Mouse (Mus musculus) intestine, postnatal 0 days (tissue): ENCODE measurements around the gene Apeh. TPM values are rescaled to one million over a fixed set of nuclear protein-coding genes. Genes with fewer than 3 reads are reported as not detected.

Source experiments
- ATAC-seq: fragments of 200-750 bp; cut with Nextera tagmentation; 2 replicates; pipeline ENCODE4 v1.8.0; 2017; ENCODE audit warnings: mild to moderate bottlenecking, moderate TSS enrichment, moderate library complexity
- H3K27ac ChIP-seq: fragments of 300-500 bp; sonication (generic); 2 replicates; pipeline ENCODE4 v1.5.1; 2014; ENCODE audit warnings: mild to moderate bottlenecking, low read depth, low read length, moderate library complexity
- H3K27me3 ChIP-seq: fragments of 300-500 bp; sonication (generic); replicated peaks from 2 replicates; pipeline ENCODE4 v1.6.1; 2014; ENCODE audit warnings: low read length, mixed read lengths; ENCODE audit not compliant: control insufficient read depth, insufficient read depth
- H3K36me3 ChIP-seq: fragments of 300-500 bp; sonication (generic); 2 replicates; pipeline ENCODE4 v1.6.1; 2014; ENCODE audit warnings: mild to moderate bottlenecking, moderate library complexity; ENCODE audit not compliant: control insufficient read depth, insufficient read depth
- H3K4me1 ChIP-seq: fragments of 300-500 bp; sonication (generic); replicated peaks from 2 replicates; pipeline ENCODE4 v1.6.1; 2014; ENCODE audit warnings: antibody characterized with exemption, low read length, mixed read lengths; ENCODE audit not compliant: control insufficient read depth, insufficient read depth
- H3K4me2 ChIP-seq: fragments of 300-500 bp; sonication (generic); replicated peaks from 2 replicates; pipeline ENCODE4 v1.6.1; 2014; ENCODE audit warnings: low read depth, mild to moderate bottlenecking, moderate library complexity
- H3K4me3 ChIP-seq: fragments of 300-500 bp; sonication (generic); 2 replicates; pipeline ENCODE4 v1.5.1; 2014; ENCODE audit warnings: low read depth, low read length
- H3K9ac ChIP-seq: fragments of 300-500 bp; sonication (generic); 2 replicates; pipeline ENCODE4 v1.6.1; 2014; ENCODE audit warnings: mild to moderate bottlenecking, low read depth, low read length
- H3K9me3 ChIP-seq: fragments of 300-500 bp; sonication (generic); 2 replicates; pipeline ENCODE4 v1.6.1; 2016; ENCODE audit warnings: mixed run types; ENCODE audit not compliant: control insufficient read depth
- CTCF ChIP-seq: sonication (generic); IDR thresholded peaks from 2 replicates; pipeline ENCODE4 v1.5.1; 2016; ENCODE audit warnings: low read depth, mild to moderate bottlenecking, control low read depth, antibody characterized with exemption, moderate library complexity
- WGBS: fragments of 180-500 bp; shearing (Covaris S2); extraction: QIAGEN DNeasy Blood & Tissue Kit; methylation state at CpG from one replicate; pipeline ENCODE4 v1.1.7; 2014; 5-methylcytosine and 5-hydroxymethylcytosine counted together
- microRNA-seq: library from miRNA; unstranded; fragments of <30 nt; microRNA quantifications from one replicate; pipeline ENCODE4, GENCODE M21; 2016
- polyA plus RNA-seq: library from polyadenylated mRNA; unstranded; fragments of >200 nt; fragmentation: Nextera tagmentation; extraction: Ambion mirVana; gene quantifications from 2 replicates; pipeline ENCODE4 v1.2.1, GENCODE M21; 2015

Apeh gene
- polyA plus RNA-seq, 1 experiment from 2014 or later: 82.6 TPM

- Histone ChIP-seq H3K27me3 (no peaks in the 10 kb centered on the region), H3K36me3 (peaks cover 52% of the 10 kb centered on the region), H3K27ac (no peak overlapping the region), H3K9me3 (no peaks in the 10 kb centered on the region), H3K4me3 (no peak overlapping the region), H3K4me2 (no peak overlapping the region), H3K4me1 (peaks cover 15% of the 10 kb centered on the region; the same call in 1 of the 2 replicates), H3K9ac (0 out of 2 replicates have a peak overlapping the region, but pooled peaks have one; percentile 3)
- no peak for ATAC-seq
- TF ChIP-seq CTCF: no peak
- WGBS: 85% methylated on average over 4 of the region's 4 CpGs
Observed at GRCm38 (mm10) chr9:108046582-108046981, 47.8 kb downstream of the Apeh start.

GRCm38 (mm10) chr9:108044751-108045492, 49.5 kb downstream of the Apeh start:
- no peak overlapping the region for H3K9ac ChIP-seq
- H3K4me2 ChIP-seq: no peak overlapping the region

More at GRCm38 (mm10) chr9:108044751-108045492, 49.5 kb downstream of the Apeh start:
- H3K27me3 ChIP-seq: no peaks in the 10 kb centered on the region
- H3K4me1 ChIP-seq: peaks cover 10% of the 10 kb centered on the region; the same call in 1 of the 2 replicates
- no peak for ATAC-seq
- peaks cover 54% of the 10 kb centered on the region for H3K36me3 ChIP-seq
- H3K4me3 ChIP-seq: no peak overlapping the region
- no peak overlapping the region for H3K27ac ChIP-seq
- 93% methylated on average over 8 of the region's 8 CpGs for WGBS
- TF ChIP-seq CTCF: peak; percentile 48
- no peaks in the 10 kb centered on the region for H3K9me3 ChIP-seq

Small RNAs within 50 kb of the gene (microRNA-seq; reads per million reads assigned to microRNA genes)
- gene Gm47303: not detected
- not detected for gene Mir7088

Other genes starting within 250 kb of the Apeh start
- gene Rbm6, start 221.4 kb downstream of the Apeh start, polyA plus RNA-seq: 21.1 and 26.2 TPM in 2 replicates
- gene Mon1a, start 206.5 kb downstream of the Apeh start, polyA plus RNA-seq: 31.6 and 34.7 TPM in 2 replicates
- 7.1 and 8.8 TPM in 2 replicates for gene Mst1r, start 187.7 kb downstream of the Apeh start, polyA plus RNA-seq
- not detected in 2 replicates for gene Actl11, start 166.1 kb downstream of the Apeh start, polyA plus RNA-seq
- 0.37 and 0.42 TPM in 2 replicates for gene Camkv, start 158.9 kb downstream of the Apeh start, polyA plus RNA-seq
- 3.2 and 3.7 TPM in 2 replicates for gene Traip, start 144.5 kb downstream of the Apeh start, polyA plus RNA-seq
- gene Uba7, start 119.1 kb downstream of the Apeh start, polyA plus RNA-seq: 43.8 and 50.6 TPM in 2 replicates
- 0.39 and 0.88 TPM in 2 replicates for gene Gm20661, start 111.5 kb downstream of the Apeh start, polyA plus RNA-seq
- 17.3 and 19.4 TPM in 2 replicates for gene Inka1, start 108.7 kb downstream of the Apeh start, polyA plus RNA-seq
- 1.6 and 2.0 TPM in 2 replicates for gene Cdhr4, start 102.1 kb downstream of the Apeh start, polyA plus RNA-seq
- 0.43 TPM in 1 of 2 replicates, not detected in the other for gene Gm20662, start 98.3 kb downstream of the Apeh start, polyA plus RNA-seq
- gene Ip6k1, start 92.1 kb downstream of the Apeh start, polyA plus RNA-seq: 27.9 and 30.5 TPM in 2 replicates
- 146 and 154 TPM in 2 replicates for gene Gmppb, start 45.4 kb downstream of the Apeh start, polyA plus RNA-seq
- 4.4 and 4.8 TPM in 2 replicates for gene Amigo3, start 41.4 kb downstream of the Apeh start, polyA plus RNA-seq
- gene Mst1, start 14.2 kb downstream of the Apeh start, polyA plus RNA-seq: 0.78 and 0.84 TPM in 2 replicates
- gene Rnf123, start 11.3 kb downstream of the Apeh start, polyA plus RNA-seq: 17.2 and 18.2 TPM in 2 replicates
- 1.6 and 1.9 TPM in 2 replicates for gene Bsn, start 95.8 kb upstream of the Apeh start, polyA plus RNA-seq
- gene Dag1, start 169.4 kb upstream of the Apeh start, polyA plus RNA-seq: 42.9 and 44.6 TPM in 2 replicates
- gene Nicn1, start 195.8 kb upstream of the Apeh start, polyA plus RNA-seq: 12.4 and 15.6 TPM in 2 replicates
- gene Amt, start 202.2 kb upstream of the Apeh start, polyA plus RNA-seq: 4.5 and 4.8 TPM in 2 replicates
- 313 and 315 TPM in 2 replicates for gene Rhoa, start 211.5 kb upstream of the Apeh start, polyA plus RNA-seq
- 48.6 and 50.4 TPM in 2 replicates for gene Tcta, start 211.6 kb upstream of the Apeh start, polyA plus RNA-seq
- gene Gpx1, start 244.3 kb upstream of the Apeh start, polyA plus RNA-seq: 997 and 1,037 TPM in 2 replicates